Mouse (Mus musculus): Measurements from ENCODE around the gene Dctn5. TPM values are rescaled to one million over a fixed set of nuclear protein-coding genes. Genes with fewer than 3 reads are reported as not detected.

Gene Dctn5
- polyA plus RNA-seq (2015; fragmentation: Illumina TruSeq; extraction: RNeasy Lipid Tissue Mini Kit (QIAGEN cat#74804); ENCODE audit: insufficient read depth, low replicate concordance): 159 TPM

DNA sequence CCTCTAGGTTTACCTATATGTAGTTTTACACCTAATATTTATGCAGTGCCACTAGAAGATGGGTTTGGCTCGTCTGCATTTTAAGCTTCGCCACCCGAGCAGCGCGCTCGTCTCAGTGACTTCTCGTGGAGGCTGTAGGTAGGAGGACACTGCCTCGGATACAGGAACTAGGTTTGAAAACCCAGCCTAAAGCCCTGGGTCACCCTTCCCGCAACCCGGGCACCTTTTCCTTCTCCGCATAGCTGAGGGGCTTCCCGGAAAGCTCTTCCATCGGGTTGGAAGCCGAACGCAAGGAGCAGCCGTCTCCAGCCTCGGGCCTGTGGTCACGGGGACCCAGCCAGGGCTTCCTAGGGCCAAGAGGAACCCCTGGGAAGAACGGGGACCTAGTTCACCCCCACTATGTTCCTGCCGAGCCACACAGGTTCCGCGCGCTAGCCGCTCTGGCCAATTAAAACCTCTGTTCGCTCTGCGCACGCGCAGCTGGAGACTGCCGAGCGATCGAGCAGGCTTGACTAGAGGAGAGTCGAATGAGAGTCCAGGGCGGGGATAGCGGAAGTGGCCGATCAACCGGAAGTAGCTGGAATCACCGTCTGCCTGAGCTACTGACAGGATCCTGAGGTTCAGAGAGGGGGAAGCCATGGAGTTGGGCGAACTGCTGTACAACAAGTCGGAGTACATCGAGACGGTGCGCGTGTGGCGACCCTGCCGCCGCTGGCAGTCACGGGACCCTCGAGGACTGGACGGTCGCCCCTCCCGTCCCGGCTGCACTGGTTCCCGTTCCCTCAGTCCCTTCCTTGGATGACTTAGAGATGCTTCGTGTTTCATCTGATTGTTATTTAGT is at the start of gene Dctn5, which contains the start of gene Palb2:
Gene Dctn5, plus strand, starts transcription at position 545 of the 841 bp plus-strand sequence.
Gene Palb2, minus strand, starts transcription at position 489 of the 841 bp plus-strand sequence.

DNA sequence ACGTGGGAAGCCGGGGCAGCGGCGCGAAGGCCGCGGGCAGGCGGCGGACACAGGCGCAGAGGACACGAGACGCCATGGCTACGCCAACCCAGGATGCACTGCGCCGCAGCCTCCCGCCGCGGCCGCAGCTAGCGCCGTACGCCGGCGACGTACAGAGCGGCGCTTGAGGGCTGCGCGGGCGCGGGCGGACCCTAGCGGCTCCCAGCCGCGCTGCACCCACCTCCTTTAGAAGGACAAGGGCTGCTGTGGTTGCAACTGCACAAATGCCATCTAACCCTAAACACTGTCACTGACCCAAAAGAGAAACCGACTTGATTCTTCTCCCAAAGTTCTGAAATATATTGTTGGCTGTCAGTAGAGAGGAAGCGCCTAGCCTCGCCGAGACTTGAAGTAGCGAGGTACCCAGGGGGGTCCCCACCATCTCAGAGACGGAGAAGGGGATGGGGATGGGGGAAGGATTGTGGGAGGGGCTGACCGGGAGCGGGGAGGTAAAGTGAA is 31.0 kb upstream of the Dctn5 start, which contains the start of gene Ndufab1:
Gene Ndufab1, minus strand, starts transcription at position 140 of the 498 bp plus-strand sequence.

DNA sequence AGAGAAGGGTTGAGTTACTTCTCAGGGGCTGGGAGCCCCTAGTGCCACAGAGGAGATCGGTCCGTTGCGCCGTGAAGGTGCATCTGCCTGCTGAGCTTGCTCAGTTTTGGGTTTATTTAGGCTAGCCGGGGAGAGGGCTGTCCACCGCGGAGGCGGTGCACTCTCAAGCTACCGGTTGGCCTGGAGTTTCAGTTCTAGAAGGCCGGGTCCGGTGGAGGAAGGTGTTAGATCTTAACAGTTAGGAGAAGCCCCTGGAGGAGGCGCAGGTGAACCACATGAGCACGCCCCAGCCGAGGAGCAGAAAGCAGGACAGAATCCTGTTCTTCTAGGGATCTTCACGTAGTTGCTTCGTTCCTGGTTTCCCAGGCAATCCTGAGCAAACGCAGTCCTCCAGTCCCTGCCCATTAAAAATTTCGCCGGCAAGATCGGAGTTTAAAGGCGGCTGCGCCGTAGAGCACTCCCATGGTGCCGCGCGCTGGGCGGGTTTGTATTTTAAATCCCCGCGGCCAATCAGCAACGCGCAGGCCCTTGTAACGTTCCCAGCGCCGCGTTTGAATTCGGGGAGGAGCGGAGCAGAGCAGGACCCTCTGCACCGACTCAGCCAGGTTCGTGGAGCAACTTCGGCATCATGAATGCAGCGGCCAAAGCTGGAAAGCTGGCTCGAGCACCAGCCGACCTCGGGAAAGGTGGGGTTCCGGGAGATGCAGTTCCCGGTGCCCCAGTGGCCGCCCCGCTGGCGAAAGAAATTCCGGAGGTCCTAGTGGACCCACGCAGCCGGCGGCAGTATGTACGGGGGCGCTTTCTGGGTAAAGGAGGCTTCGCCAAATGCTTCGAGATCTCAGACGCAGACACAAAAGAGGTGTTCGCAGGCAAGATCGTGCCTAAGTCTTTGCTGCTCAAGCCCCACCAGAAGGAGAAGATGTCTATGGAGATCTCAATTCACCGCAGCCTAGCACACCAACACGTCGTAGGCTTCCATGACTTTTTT is 26.4 kb downstream of the Dctn5 start, which contains the start of gene Plk1:
Gene Plk1, plus strand, starts transcription at position 525 of the 988 bp plus-strand sequence.

DNA sequence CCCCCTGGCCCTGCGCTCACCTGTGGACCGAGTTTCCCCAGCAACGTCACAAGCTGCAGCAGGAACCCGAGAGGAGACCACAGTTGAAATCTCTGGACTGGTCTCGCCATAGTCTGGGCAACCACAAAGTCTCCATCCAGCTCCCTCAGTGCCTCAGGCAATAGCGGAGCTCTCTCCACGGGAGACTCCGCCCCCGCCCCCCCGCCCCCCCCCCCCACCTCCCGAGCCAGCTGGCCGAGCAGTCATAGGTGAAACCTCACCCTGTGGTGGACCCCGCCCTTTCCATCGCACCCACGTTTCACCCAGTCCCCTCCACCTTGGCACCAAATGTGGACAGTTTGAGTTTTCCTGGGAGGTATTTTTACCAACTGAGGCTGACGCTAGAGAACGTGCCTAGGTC is 53.2 kb downstream of the Dctn5 start, which contains the start of gene Ern2:
Gene Ern2, minus strand, starts transcription at position 165 of the 400 bp plus-strand sequence.

Other genes starting within 250 kb of the Dctn5 start
- gene Cog7, start 151.3 kb upstream of the Dctn5 start, polyA plus RNA-seq (2015; fragmentation: Illumina TruSeq; extraction: RNeasy Lipid Tissue Mini Kit (QIAGEN cat#74804); ENCODE audit: insufficient read depth, low replicate concordance): 8.5 TPM
- 105 TPM for gene Gga2, start 111.8 kb upstream of the Dctn5 start, polyA plus RNA-seq (2015; fragmentation: Illumina TruSeq; extraction: RNeasy Lipid Tissue Mini Kit (QIAGEN cat#74804); ENCODE audit: insufficient read depth, low replicate concordance)
- 43.3 TPM for gene Ubfd1, start 65.9 kb upstream of the Dctn5 start, polyA plus RNA-seq (2015; fragmentation: Illumina TruSeq; extraction: RNeasy Lipid Tissue Mini Kit (QIAGEN cat#74804); ENCODE audit: insufficient read depth, low replicate concordance)
- 8.6 TPM for gene Ears2, start 65.8 kb upstream of the Dctn5 start, polyA plus RNA-seq (2015; fragmentation: Illumina TruSeq; extraction: RNeasy Lipid Tissue Mini Kit (QIAGEN cat#74804); ENCODE audit: insufficient read depth, low replicate concordance)
- gene Ndufab1, start 31.2 kb upstream of the Dctn5 start, polyA plus RNA-seq (2015; fragmentation: Illumina TruSeq; extraction: RNeasy Lipid Tissue Mini Kit (QIAGEN cat#74804); ENCODE audit: insufficient read depth, low replicate concordance): 174 TPM
- gene Palb2, start 56 bp upstream of the Dctn5 start, polyA plus RNA-seq (2015; fragmentation: Illumina TruSeq; extraction: RNeasy Lipid Tissue Mini Kit (QIAGEN cat#74804); ENCODE audit: insufficient read depth, low replicate concordance): 12.9 TPM
- 6.0 TPM for gene Plk1, start 26.4 kb downstream of the Dctn5 start, polyA plus RNA-seq (2015; fragmentation: Illumina TruSeq; extraction: RNeasy Lipid Tissue Mini Kit (QIAGEN cat#74804); ENCODE audit: insufficient read depth, low replicate concordance)
- gene Ern2, start 53.2 kb downstream of the Dctn5 start, polyA plus RNA-seq (2015; fragmentation: Illumina TruSeq; extraction: RNeasy Lipid Tissue Mini Kit (QIAGEN cat#74804); ENCODE audit: insufficient read depth, low replicate concordance): not detected
- 3.3 TPM for gene Chp2, start 86.5 kb downstream of the Dctn5 start, polyA plus RNA-seq (2015; fragmentation: Illumina TruSeq; extraction: RNeasy Lipid Tissue Mini Kit (QIAGEN cat#74804); ENCODE audit: insufficient read depth, low replicate concordance)
- gene Prkcb, start 155.7 kb downstream of the Dctn5 start, polyA plus RNA-seq (2015; fragmentation: Illumina TruSeq; extraction: RNeasy Lipid Tissue Mini Kit (QIAGEN cat#74804); ENCODE audit: insufficient read depth, low replicate concordance): 432 TPM

Measured in spleen, adult 10 weeks (tissue).